Mouse (Mus musculus) olfactory bulb, adult 2 months (tissue): ENCODE measurements around the gene Lsm8. TPM values are rescaled to one million over a fixed set of nuclear protein-coding genes. Genes with fewer than 3 reads are reported as not detected.

Experiments used
- H3K27ac ChIP-seq: fragments of 200-500 bp; 2 replicates; pipeline ENCODE4 v1.5.1; 2012; ENCODE audit warnings: low read depth, low read length; ENCODE audit not compliant: insufficient read depth
- H3K4me1 ChIP-seq: fragments of 200-500 bp; 2 replicates; pipeline ENCODE4 v1.6.1; 2012; ENCODE audit warnings: low read length; ENCODE audit not compliant: control insufficient read depth, insufficient read depth
- H3K4me3 ChIP-seq: fragments of 200-500 bp; 2 replicates; pipeline ENCODE4 v1.5.1; 2012; ENCODE audit warnings: mild to moderate bottlenecking, low read depth, low read length, moderate library complexity; ENCODE audit not compliant: insufficient read depth
- CTCF ChIP-seq: fragments of 200-500 bp; IDR thresholded peaks from 2 replicates; pipeline ENCODE4 v1.5.1; 2012; ENCODE audit warnings: low read depth, mild to moderate bottlenecking, low read length, moderate library complexity; ENCODE audit not compliant: insufficient read depth
- POLR2A ChIP-seq: fragments of 200-500 bp; IDR thresholded peaks from 2 replicates; pipeline ENCODE4 v1.6.1; 2012; ENCODE audit warnings: mild to moderate bottlenecking, low read depth, low read length, moderate library complexity; ENCODE audit not compliant: insufficient read depth
- WGBS: fragments of 180-500 bp; shearing (Covaris S2); methylation state at CpG from one replicate; pipeline ENCODE4 v1.1.7; 2018; 5-methylcytosine and 5-hydroxymethylcytosine counted together
- polyA plus RNA-seq: library from polyadenylated mRNA; stranded (reverse); fragments of >200 nt; gene quantifications from 2 replicates; pipeline ENCODE4 v1.2.4, GENCODE M21; 2012; ENCODE audit warnings: low replicate concordance; ENCODE audit not compliant: missing spikeins, insufficient read depth, insufficient read length

Lsm8 gene
- polyA plus RNA-seq, 1 experiment: not detected

DNA sequence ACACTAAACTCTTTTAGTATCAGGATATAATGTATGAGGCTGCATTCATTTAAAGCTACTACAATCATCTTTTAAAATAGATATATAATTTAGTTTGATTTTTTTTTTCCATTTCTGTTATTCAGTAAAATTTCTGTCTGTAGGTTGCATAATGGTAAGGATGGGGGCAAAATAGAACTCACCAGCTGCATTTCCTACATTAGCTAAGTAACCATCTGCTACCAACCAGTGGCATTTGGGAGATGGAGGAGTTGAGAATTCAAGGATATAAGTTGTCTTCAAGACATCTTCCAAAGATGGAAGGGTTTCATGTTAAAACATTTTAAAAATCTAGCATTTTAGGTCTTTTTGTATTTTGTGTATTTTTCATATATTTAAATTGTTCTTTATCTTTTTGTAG lies 6.9 kb downstream of the Lsm8 start:
- H3K4me3 ChIP-seq: no peak overlapping the region
- H3K4me1 ChIP-seq: no peaks in the 10 kb centered on the region
- TF ChIP-seq CTCF: no peak
- no peak for TF ChIP-seq POLR2A
- H3K27ac ChIP-seq: no peak overlapping the region

DNA sequence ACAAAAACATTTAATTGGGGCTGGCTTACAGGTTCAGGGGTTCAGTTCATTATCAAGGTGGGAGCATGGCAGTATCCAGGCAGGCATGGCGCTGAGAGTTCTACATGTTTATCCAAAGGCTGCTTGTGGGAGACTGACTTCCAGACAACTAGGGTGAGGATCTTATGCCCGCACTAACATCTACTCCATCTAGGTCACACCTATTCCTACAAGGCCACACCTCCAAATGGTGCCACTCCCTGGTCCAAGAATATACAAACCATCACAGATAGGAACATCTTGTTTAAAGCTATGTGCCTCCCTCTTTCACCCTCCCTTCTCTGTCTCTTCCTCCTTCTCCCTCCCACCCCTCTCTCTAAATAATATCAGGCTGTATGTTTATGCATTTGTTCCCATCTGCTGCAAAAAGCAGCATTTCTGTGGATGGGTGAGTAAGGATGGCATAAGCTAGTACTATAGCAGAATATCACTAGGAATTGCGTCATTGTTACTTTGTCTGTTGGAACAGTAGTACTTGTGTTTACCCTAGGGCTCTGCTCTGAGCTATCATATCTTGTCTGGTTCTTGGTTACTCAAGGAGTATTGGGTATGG lies 8.2 kb downstream of the Lsm8 start:
- Histone ChIP-seq H3K27ac (no peak overlapping the region), H3K4me3 (no peak overlapping the region), H3K4me1 (no peaks in the 10 kb centered on the region)
- 97% methylated on average over 3 of the region's 3 CpGs for WGBS
- no peak for TF ChIP-seq POLR2A
- TF ChIP-seq CTCF: no peak

DNA sequence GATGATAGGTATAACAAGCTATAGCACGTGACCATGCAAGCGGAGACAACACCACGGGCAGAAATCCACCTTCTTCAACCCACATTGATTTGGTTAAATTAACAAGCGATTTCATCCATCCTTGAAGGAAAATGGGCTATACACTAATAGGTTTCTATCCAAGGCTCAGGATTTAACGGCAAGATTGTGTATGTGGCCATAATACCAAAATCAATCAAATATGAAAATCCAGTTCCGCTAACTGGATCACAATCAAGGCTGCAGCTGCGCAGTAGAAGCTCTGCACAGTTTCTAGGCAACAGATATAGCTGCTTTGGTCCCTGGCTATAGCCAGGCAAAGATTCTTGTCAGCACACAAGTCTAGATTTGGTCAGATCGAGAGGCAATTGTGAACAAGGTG lies 17.6 kb downstream of the Lsm8 start, which contains the start of gene Ankrd7:
Ankrd7 (plus strand) TSS at position 301 of the 400 bp plus-strand sequence.
- Histone ChIP-seq H3K27ac (no peak within 1 kb of the TSS), H3K4me1 (no peaks in the 10 kb centered on the region), H3K4me3 (no peak within 1 kb of the TSS)
- 92% methylated on average over 8 of the region's 8 CpGs for WGBS
- TF ChIP-seq POLR2A: no peak

DNA sequence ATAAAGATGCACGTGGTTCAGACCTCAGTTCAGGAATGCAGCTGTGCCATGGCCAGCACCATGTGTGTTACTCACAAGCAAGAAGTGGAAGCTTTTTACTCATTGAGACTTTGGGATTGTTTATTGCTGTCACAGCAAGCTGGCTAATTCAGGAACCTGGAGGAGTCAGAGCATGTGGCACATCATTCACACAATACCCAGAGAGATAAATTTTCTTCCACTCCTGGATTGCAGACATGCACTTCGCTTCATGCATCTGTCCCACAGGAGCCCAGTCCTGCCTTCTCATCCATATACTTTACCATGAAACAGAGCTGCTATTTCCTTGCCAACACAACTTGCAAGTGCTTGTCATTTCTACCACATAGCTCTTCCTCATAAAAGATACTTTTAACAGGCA lies 40.7 kb downstream of the Lsm8 start:
- Histone ChIP-seq H3K4me1 (no peaks in the 10 kb centered on the region), H3K27ac (no peak overlapping the region), H3K4me3 (no peak overlapping the region)
- WGBS: 74% methylated on average over 2 of the region's 2 CpGs
- TF ChIP-seq POLR2A (no peak), CTCF (no peak)

DNA sequence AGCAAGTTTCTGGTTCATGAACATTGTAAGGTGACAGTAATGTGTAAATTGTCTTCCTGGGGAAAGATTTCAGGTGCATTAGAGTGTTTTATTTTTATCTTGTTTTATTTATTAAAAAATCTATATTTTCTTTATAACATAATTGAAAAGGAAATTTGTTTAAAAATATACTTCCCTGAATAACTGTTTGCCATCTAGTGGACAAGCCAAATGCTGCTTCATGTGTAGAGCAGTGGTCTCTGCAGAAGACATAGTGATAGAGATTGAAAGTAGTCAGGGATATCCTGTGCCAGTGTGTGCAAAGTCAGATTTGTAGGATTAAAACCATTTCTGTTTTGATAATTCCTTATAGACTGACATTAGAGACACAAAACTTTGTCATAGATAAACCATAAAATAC lies 45.8 kb downstream of the Lsm8 start:
- no peak overlapping the region for H3K27ac ChIP-seq
- TF ChIP-seq CTCF (no peak), POLR2A (no peak)
- no peak overlapping the region for H3K4me3 ChIP-seq
- H3K4me1 ChIP-seq: no peaks in the 10 kb centered on the region

Other genes starting within 250 kb of the Lsm8 start
- not detected in 2 replicates for gene Ankrd7, start 17.7 kb downstream of the Lsm8 start, polyA plus RNA-seq